Mouse (Mus musculus) cerebellum, postnatal 14 days (tissue): ENCODE data around the gene Hist3h2a.

Source experiments
- DNase-seq, 2 experiments: peaks; one replicate each; pipeline ENCODE4 v3.0.0; 2021; ENCODE audit warnings: mixed read lengths in 2 of 2

Gene Hist3h2a

GRCm38 (mm10) chr11:58995061-58995806 is 40.7 kb downstream of the Hist3h2a start:
- DNase-seq, result no peak

- no peak for DNase-seq
Observed at GRCm38 (mm10) chr11:58995807-58996370, 41.4 kb downstream of the Hist3h2a start.

GRCm38 (mm10) chr11:58997541-58997940 is 43.1 kb downstream of the Hist3h2a start:
- DNase-seq, result no peak

DNA sequence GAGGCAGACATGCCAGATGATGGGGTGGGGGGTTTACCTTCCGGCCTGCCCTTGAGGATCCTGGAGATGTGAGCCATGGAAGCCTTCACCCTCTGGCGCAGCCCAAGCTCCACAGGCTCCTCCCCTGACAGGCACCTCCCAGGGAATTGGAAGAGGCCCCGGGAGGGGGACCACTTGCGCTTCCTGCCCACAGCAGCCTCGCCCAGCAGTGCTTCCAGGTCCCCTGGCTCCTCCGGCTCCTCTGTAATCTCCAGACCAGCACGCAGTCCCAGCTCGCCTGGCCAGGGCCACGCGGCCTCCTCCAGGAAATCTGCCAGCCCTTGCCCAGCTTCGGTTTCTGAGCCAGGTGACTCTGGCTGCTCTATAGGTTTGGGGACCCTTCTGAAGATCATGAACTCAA is 44.7 kb downstream of the Hist3h2a start:
- no peak for DNase-seq

- no peak for DNase-seq
Observed at GRCm38 (mm10) chr11:58999830-59000229, 45.3 kb downstream of the Hist3h2a start.

- no peak for DNase-seq
Observed at GRCm38 (mm10) chr11:59000635-59001034, 46.1 kb downstream of the Hist3h2a start.

DNA sequence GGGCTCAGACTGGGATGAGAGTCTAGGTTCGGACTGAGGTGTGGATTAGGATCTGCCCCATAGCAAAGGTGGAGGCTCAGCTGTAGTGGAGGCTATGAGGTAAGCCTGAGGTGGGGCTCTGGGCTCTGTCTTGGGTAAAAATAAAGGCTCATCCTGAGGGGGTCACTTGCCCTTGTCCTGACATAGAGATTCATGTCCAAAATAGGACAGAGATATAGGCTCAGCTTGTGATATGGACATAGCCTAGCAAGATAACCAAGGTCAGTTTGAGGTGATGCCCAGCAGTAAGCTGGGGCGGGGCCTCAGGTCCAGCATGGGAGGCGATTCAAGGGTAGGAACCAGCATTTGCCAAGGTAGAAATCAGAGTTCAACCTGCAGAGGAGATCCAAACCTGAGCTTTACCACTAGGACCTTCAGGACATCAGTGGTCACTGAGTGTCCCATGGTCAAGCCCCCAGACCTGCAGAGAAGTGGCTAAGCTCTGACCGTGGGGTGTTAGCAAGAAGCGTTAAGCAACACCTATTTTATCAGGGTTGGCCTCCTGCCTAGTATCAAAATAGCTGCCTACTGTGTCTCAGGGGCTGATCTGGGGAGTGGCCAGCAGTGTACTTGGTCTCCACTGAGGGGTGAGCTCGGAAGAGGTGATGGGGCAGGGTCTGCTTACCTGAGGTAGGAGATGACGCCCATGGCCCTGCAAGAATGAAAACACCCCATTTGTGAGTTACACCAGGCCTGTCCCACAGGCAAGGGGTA is 48.0 kb downstream of the Hist3h2a start:
- DNase-seq, result no peak
